Mouse (Mus musculus) brain, embryonic 14.5 days (tissue): ENCODE data around the gene Olfr521.

Experiments
- CTCF ChIP-seq: fragments of 200-500 bp; IDR thresholded peaks from 2 replicates; pipeline ENCODE4 v1.5.1; 2012; ENCODE audit warnings: inconsistent platforms, mild to moderate bottlenecking, moderate library complexity, borderline replicate concordance; ENCODE audit not compliant: insufficient read depth, insufficient read length; ENCODE audit errors: extremely low read depth
- POLR2A ChIP-seq: fragments of 200-500 bp; IDR thresholded peaks from 2 replicates; pipeline ENCODE4 v1.6.1; 2012; ENCODE audit warnings: mild to moderate bottlenecking, inconsistent platforms, borderline replicate concordance; ENCODE audit not compliant: poor library complexity, insufficient read depth, insufficient read length, severe bottlenecking; ENCODE audit errors: extremely low read depth

DNA sequence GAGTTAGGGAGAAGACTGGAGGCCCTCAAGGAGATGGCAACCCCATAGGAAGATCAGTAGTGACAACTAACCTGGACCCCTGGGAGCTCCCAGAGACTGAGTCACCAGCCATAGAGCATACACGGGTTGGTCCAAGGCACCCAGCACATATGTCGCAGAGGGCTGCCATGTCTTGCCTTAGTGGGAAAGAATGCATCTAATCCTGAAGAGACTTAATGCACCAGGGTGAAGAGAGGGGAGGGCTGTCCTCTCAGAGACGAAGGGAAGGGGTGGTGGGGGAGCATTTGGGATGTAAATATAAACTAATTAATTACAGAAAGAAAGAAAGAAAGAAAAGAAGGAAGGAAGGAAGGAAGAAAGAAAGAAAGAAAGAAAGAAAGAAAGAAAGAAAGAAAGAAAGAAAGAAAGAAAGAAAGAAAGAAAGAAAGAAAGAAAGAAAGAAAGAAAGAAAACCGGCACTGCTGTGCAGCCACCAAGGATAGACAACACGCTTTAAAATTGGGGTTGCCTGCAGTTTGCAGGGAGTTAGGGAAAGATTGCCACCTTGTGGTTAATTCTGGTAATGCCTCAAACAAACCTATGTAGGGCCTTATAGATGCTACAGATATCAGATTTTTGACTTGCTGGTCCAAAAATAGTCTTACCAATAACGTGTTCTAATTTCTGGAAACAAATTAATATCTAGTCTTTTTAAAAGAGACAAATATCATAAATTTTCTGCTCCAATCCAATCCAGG is 34.8 kb downstream of the Olfr521 start:
- peak; percentile 70; the same call in 1 of the 2 replicates for TF ChIP-seq CTCF
- no peak for TF ChIP-seq POLR2A
